Comparison of ENCODE assay signal across 1 mouse cellular context in the genomic region with DNA sequence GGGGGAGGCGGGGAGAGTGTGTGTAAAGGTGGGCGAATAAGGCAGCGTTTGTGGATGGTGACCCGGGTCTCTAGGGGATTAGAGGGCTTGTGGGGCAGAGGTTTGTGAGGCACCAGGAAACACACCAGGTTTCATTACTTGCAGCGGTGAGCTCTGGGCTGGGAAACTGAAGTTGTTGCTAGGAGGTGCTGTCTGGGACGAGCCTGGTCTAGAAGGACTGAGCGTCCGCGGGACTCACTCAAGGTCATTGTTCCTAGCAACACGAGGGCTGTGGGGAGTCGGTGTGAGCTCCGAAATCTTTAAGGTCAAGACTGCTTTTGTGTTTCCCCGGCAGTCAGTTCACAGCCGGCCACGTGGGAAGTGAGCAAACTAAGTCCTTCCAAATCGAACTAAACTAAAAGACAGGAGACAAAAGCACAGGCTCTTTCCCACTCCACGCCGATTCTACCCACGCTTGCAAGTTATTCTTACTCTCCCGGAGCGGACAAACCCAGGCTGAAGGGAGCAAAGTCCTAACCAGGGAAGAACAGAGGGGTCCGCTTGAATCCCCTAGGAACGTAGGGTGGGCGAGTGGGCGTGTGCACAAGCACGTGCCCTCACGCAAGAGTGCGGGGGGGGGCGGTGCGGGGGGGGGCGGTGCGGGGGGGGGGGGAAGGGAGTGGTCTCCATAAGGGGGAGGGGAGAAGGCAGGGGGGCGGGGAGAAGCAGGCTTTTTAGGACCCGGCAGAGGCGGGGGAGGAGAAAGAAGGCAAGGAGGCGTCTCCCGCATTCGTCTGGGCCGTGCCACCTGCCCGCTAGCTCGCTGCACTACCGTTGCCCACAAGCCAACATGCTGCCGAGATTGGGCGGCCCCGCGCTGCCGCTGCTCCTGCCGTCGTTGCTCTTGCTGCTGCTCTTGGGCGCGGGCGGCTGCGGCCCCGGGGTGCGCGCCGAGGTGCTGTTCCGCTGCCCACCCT.
TF ChIP-seq lines count a peak whose summit lies in the region.

A gene (plus strand): TSS at position 753 of the 956 bp plus-strand sequence.

TF ChIP-seq in CH12.LX, 34 proteins besides CTCF, POLR2A, EP300 and RAD21 (continued from another document):
- peak; percentile 49 for TF ChIP-seq HCFC1 (IDR thresholded peaks at IDR 0.05; ENCODE audit: low read depth, low read length)
- peak; percentile 91 for TF ChIP-seq ZMIZ1 (IDR thresholded peaks at IDR 0.05; ENCODE audit: low read depth, low read length)
- no peak for TF ChIP-seq JUND (conservative IDR thresholded peaks at IDR 0.05; ENCODE audit: low read depth, low read length)
- peak; percentile 81 for TF ChIP-seq ETS1 (conservative IDR thresholded peaks at IDR 0.05; ENCODE audit: low read depth, low read length)
- TF ChIP-seq E2F4 (IDR thresholded peaks at IDR 0.05; ENCODE audit: insufficient replicate concordance, low read depth, low read length) = no peak
- 0 out of 2 replicates have a peak, but pooled peaks have one; percentile 81 for TF ChIP-seq RCOR1 (conservative IDR thresholded peaks at IDR 0.05; ENCODE audit: low read depth, low read length)
- peak; percentile 89 for TF ChIP-seq NELFE (IDR thresholded peaks at IDR 0.05; ENCODE audit: low read depth, low read length)
- no peak for TF ChIP-seq ZC3H11A (IDR thresholded peaks at IDR 0.05; ENCODE audit: low read depth, low read length)
- peak; percentile 81 for TF ChIP-seq MAZ (IDR thresholded peaks at IDR 0.05; ENCODE audit: low read depth, low read length)
- TF ChIP-seq SIN3A (IDR thresholded peaks at IDR 0.05; ENCODE audit: low read length) = peak; percentile 94
- TF ChIP-seq GABPA (IDR thresholded peaks at IDR 0.05; ENCODE audit: insufficient replicate concordance, low read depth, low read length) = no peak
- TF ChIP-seq SMC3 (IDR thresholded peaks at IDR 0.05; ENCODE audit: low read depth, low read length) = peak; percentile 41
- peak; percentile 96 for TF ChIP-seq TCF12 (IDR thresholded peaks at IDR 0.05; ENCODE audit: low read depth, low read length)
- TF ChIP-seq TBP (conservative IDR thresholded peaks at IDR 0.05; ENCODE audit: low read depth, low read length) = peak; percentile 90
- peak; percentile 87 for TF ChIP-seq MEF2A (IDR thresholded peaks at IDR 0.05; ENCODE audit: borderline replicate concordance, low read depth, low read length)
TF ChIP-seq in CH12.LX: peak in this region for 26.
